Mouse (Mus musculus) CD8-positive naive resting alpha-beta T cell, adult 2 months (primary cell): ENCODE data around the gene Gm4871.

ENCODE experiments used
- DNase-seq, 2 experiments: peaks; one replicate each; pipeline ENCODE4 v3.0.0; 2022; ENCODE audit warnings: low read depth in 2 of 2, low spot score in 2 of 2

The Gm4871 gene

GRCm38 (mm10) chr5:144998491-144998890 lies 34.1 kb downstream of the Gm4871 start:
- no peak for DNase-seq

- no peak for DNase-seq
These were observed 42.1 kb downstream of the Gm4871 start for GRCm38 (mm10) chr5:144990481-144990880.

- no peak for DNase-seq
These were observed 42.5 kb downstream of the Gm4871 start for GRCm38 (mm10) chr5:144990051-144990450.

- no peak for DNase-seq
These were observed 43.5 kb downstream of the Gm4871 start for GRCm38 (mm10) chr5:144989061-144989405.

- DNase-seq, result peak in 1 of 2 experiments; percentile 3
These were observed 44.1 kb downstream of the Gm4871 start for GRCm38 (mm10) chr5:144988340-144989060.

GRCm38 (mm10) chr5:144987561-144987960 lies 45.0 kb downstream of the Gm4871 start:
- DNase-seq, result no peak

GRCm38 (mm10) chr5:144984839-144985238 lies 47.7 kb downstream of the Gm4871 start:
- DNase-seq, result no peak

- peak in 1 of 2 experiments; percentile 24 for DNase-seq
These were observed 49.3 kb downstream of the Gm4871 start for GRCm38 (mm10) chr5:144983227-144983626.
